Mouse (Mus musculus) ES-E14 (cell line): ENCODE results near the gene Trio.

ENCODE experiments used
- CHD2 ChIP-seq: IDR thresholded peaks from 2 replicates; pipeline ENCODE4 v1.6.1; 2014; ENCODE audit warnings: mild to moderate bottlenecking, low read depth, low read length, inconsistent platforms
- MAFK ChIP-seq: IDR thresholded peaks from 2 replicates; pipeline ENCODE4 v1.6.1; 2014; ENCODE audit warnings: mild to moderate bottlenecking, low read depth, low read length, inconsistent platforms; ENCODE audit not compliant: insufficient read depth
- ZC3H11A ChIP-seq: IDR thresholded peaks from 2 replicates; pipeline ENCODE4 v1.6.1; 2012; ENCODE audit warnings: low read depth, mild to moderate bottlenecking, inconsistent platforms, low read length, borderline replicate concordance
- ZNF384 ChIP-seq: IDR thresholded peaks from 2 replicates; pipeline ENCODE4 v1.6.1; 2012; ENCODE audit warnings: low read depth, low read length, inconsistent platforms

GRCm38 (mm10) chr15:27756426-27756825 is 269.2 kb downstream of the Trio start:
- no peak for TF ChIP-seq ZNF384
- TF ChIP-seq ZC3H11A = no peak
- TF ChIP-seq MAFK = no peak
- TF ChIP-seq CHD2 = no peak
